Mouse (Mus musculus) liver, embryonic 14.5 days (tissue): Measurements from ENCODE around the gene Rcor1.
A peak's percentile ranks its signal among the peaks of the same experiment; 100 is the strongest.

ENCODE experiments used
- CTCF ChIP-seq: IDR thresholded peaks from 2 replicates; pipeline ENCODE4 v1.5.1; 2016; ENCODE audit warnings: antibody characterized with exemption, low read depth, control low read depth
- EP300 ChIP-seq: IDR thresholded peaks from 2 replicates; pipeline ENCODE4 v1.6.1; 2016; ENCODE audit warnings: antibody characterized with exemption, low read depth

GRCm38 (mm10) chr12:111143005-111143508 lies 103.9 kb downstream of the Rcor1 start:
- peak; percentile 55 for TF ChIP-seq CTCF
- TF ChIP-seq EP300 = no peak
